In genomic region chr2:165883006-165883405, GRCm38 (mm10) we compare ENCODE assay signal across 8 mouse cellular contexts. TPM values are rescaled to one million over a fixed set of nuclear protein-coding genes. Genes with fewer than 3 reads are reported as not detected.
DNase-seq lines count a peak whose midpoint lies in the region; ATAC-seq and TF ChIP-seq lines count a peak whose summit lies in the region.

No protein-coding gene starts in this region.

- peaks cover 58% of the 10 kb centered on the region for H3K4me1 ChIP-seq in thymus, adult 2 months (replicated peaks; ENCODE audit: control insufficient read depth, insufficient read depth, low read length)
- peaks cover 97% of the 10 kb centered on the region for H3K4me1 ChIP-seq in forebrain, embryonic 13.5 days
- peaks cover 95% of the 10 kb centered on the region for H3K4me1 ChIP-seq in intestine, embryonic 14.5 days (replicated peaks; ENCODE audit: control insufficient read depth, insufficient read depth, low read length)
- peaks cover 84% of the 10 kb centered on the region for H3K4me1 ChIP-seq in lung, embryonic 14.5 days (ENCODE audit: insufficient read depth)
- H3K4me1 ChIP-seq in stomach, embryonic 14.5 days (ENCODE audit: control insufficient read depth, insufficient read depth, low read length) = peaks cover 92% of the 10 kb centered on the region

- no peak for TF ChIP-seq CTCF in thymus, adult 2 months (IDR thresholded peaks at IDR 0.05; ENCODE audit: borderline replicate concordance, control insufficient read depth, extremely low read depth, insufficient read depth, low read length, poor library complexity)
- no peak for TF ChIP-seq CTCF in lung, embryonic 14.5 days (IDR thresholded peaks at IDR 0.05; ENCODE audit: low read depth)

- H3K36me3 ChIP-seq in thymus, adult 2 months (ENCODE audit: control insufficient read depth, insufficient read depth, low read length) = no peaks in the 10 kb centered on the region
- no peaks in the 10 kb centered on the region for H3K36me3 ChIP-seq in forebrain, embryonic 13.5 days (ENCODE audit: poor library complexity, severe bottlenecking)
- no peaks in the 10 kb centered on the region for H3K36me3 ChIP-seq in intestine, embryonic 14.5 days (ENCODE audit: control insufficient read depth, insufficient read depth, low read length)
- peaks cover 10% of the 10 kb centered on the region for H3K36me3 ChIP-seq in lung, embryonic 14.5 days (ENCODE audit: insufficient read depth)
- no peaks in the 10 kb centered on the region for H3K36me3 ChIP-seq in stomach, embryonic 14.5 days (ENCODE audit: control insufficient read depth, insufficient read depth, low read length)

- no peaks in the 10 kb centered on the region for H3K27me3 ChIP-seq in thymus, adult 2 months (ENCODE audit: control insufficient read depth, insufficient read depth, low read length)
- no peaks in the 10 kb centered on the region for H3K27me3 ChIP-seq in forebrain, embryonic 13.5 days
- H3K27me3 ChIP-seq in intestine, embryonic 14.5 days (replicated peaks; ENCODE audit: control insufficient read depth, insufficient read depth, low read length) = no peaks in the 10 kb centered on the region
- no peaks in the 10 kb centered on the region for H3K27me3 ChIP-seq in lung, embryonic 14.5 days (ENCODE audit: insufficient read depth, low read length)
- H3K27me3 ChIP-seq in stomach, embryonic 14.5 days (ENCODE audit: control insufficient read depth, insufficient read depth, low read length) = no peaks in the 10 kb centered on the region

- H3K4me2 ChIP-seq in forebrain, embryonic 13.5 days = peak overlapping the region; percentile 67
- H3K4me2 ChIP-seq in intestine, embryonic 14.5 days (ENCODE audit: low read length) = peak overlapping the region; percentile 80
- peak overlapping the region; percentile 75 for H3K4me2 ChIP-seq in lung, embryonic 14.5 days
- H3K4me2 ChIP-seq in stomach, embryonic 14.5 days (replicated peaks; ENCODE audit: low read depth, low read length) = peak overlapping the region; percentile 88

- no peak for ATAC-seq in forebrain, embryonic 13.5 days
- ATAC-seq in intestine, embryonic 14.5 days (replicated peaks; ENCODE audit: low FRiP score, low TSS enrichment, low read depth) = no peak
- ATAC-seq in lung, embryonic 14.5 days (ENCODE audit: insufficient read depth) = no peak
- no peak for ATAC-seq in stomach, embryonic 14.5 days (ENCODE audit: insufficient number of reproducible peaks, insufficient read depth, low FRiP score, low read depth)

- no peak for TF ChIP-seq POLR2A in thymus, adult 2 months (IDR thresholded peaks at IDR 0.05; ENCODE audit: control insufficient read depth, extremely low read depth, insufficient read depth, low read length, poor library complexity)

- DNase-seq in thymus, adult 2 months = peak; percentile 32
- DNase-seq in thymus, adult 18-20 months = no peak
- no peak for DNase-seq in intestine, embryonic 14.5 days (ENCODE audit: low spot score)
- DNase-seq in lung, embryonic 14.5 days = peak; percentile 68
- no peak for DNase-seq in layer of hippocampus, adult 9-10 months (ENCODE audit: low spot score)
- DNase-seq in adrenal gland, adult 8-10 months = no peak

- peak overlapping the region; percentile 10; the same call in 1 of the 2 replicates for H3K4me3 ChIP-seq in thymus, adult 2 months (ENCODE audit: control insufficient read depth, insufficient read depth, low read length)
- peak overlapping the region; percentile 39 for H3K4me3 ChIP-seq in forebrain, embryonic 13.5 days
- peak overlapping the region; percentile 35 for H3K4me3 ChIP-seq in intestine, embryonic 14.5 days (ENCODE audit: low read depth, low read length)
- H3K4me3 ChIP-seq in lung, embryonic 14.5 days (ENCODE audit: low read depth, low read length) = peak overlapping the region; percentile 37
- H3K4me3 ChIP-seq in stomach, embryonic 14.5 days (ENCODE audit: low read depth, low read length) = peak overlapping the region; percentile 24

- WGBS in thymus, adult 2 months = 9% methylated on average over 6 of the region's 6 CpGs
- WGBS in forebrain, embryonic 13.5 days = 14% methylated on average over 6 of the region's 6 CpGs
- WGBS in intestine, embryonic 14.5 days = 5% methylated on average over 6 of the region's 6 CpGs
- WGBS in lung, embryonic 14.5 days = 4% methylated on average over 6 of the region's 6 CpGs
- WGBS in stomach, embryonic 14.5 days = 10% methylated on average over 6 of the region's 6 CpGs

- no peaks in the 10 kb centered on the region for H3K9me3 ChIP-seq in forebrain, embryonic 13.5 days (replicated peaks)
- no peaks in the 10 kb centered on the region for H3K9me3 ChIP-seq in intestine, embryonic 14.5 days (ENCODE audit: control insufficient read depth, low read length)
- H3K9me3 ChIP-seq in lung, embryonic 14.5 days (ENCODE audit: low read depth, low read length) = no peaks in the 10 kb centered on the region
- no peaks in the 10 kb centered on the region for H3K9me3 ChIP-seq in stomach, embryonic 14.5 days (ENCODE audit: control insufficient read depth, low read depth, low read length)

- H3K9ac ChIP-seq in forebrain, embryonic 13.5 days = peak overlapping the region; percentile 66
- H3K9ac ChIP-seq in intestine, embryonic 14.5 days (ENCODE audit: low read length) = peak overlapping the region; percentile 46
- H3K9ac ChIP-seq in lung, embryonic 14.5 days = peak overlapping the region; percentile 63
- H3K9ac ChIP-seq in stomach, embryonic 14.5 days (replicated peaks; ENCODE audit: low read depth, low read length) = peak overlapping the region; percentile 33; the same call in 1 of the 2 replicates

- H3K27ac ChIP-seq in thymus, adult 2 months (ENCODE audit: control insufficient read depth, insufficient read depth, low read length) = peak overlapping the region; percentile 35; the same call in 1 of the 2 replicates
- H3K27ac ChIP-seq in forebrain, embryonic 13.5 days = peak overlapping the region; percentile 100
- peak overlapping the region; percentile 100 for H3K27ac ChIP-seq in intestine, embryonic 14.5 days (ENCODE audit: low read depth)
- peak overlapping the region; percentile 100 for H3K27ac ChIP-seq in lung, embryonic 14.5 days (ENCODE audit: low read depth)
- peak overlapping the region; percentile 100 for H3K27ac ChIP-seq in stomach, embryonic 14.5 days (ENCODE audit: low read length)

RNA-seq across cellular contexts. Expression of gene Zmynd8, which starts 15.8 kb away (rescaled TPM):
- 30.3 and 30.9 TPM in 2 replicates for polyA plus RNA-seq in thymus, adult 2 months (2012; rRNA removed)
- polyA plus RNA-seq in forebrain, embryonic 13.5 days (2015; fragmentation: Nextera tagmentation; extraction: Ambion mirVana) = 73.3 and 85.4 TPM in 2 replicates
- 49.2 and 53.6 TPM in 2 replicates for polyA plus RNA-seq in intestine, embryonic 14.5 days (2014; fragmentation: Nextera tagmentation; extraction: Ambion mirVana)
- polyA plus RNA-seq in lung, embryonic 14.5 days (2014; fragmentation: Nextera tagmentation; extraction: Ambion mirVana) = 40.5 and 46.0 TPM in 2 replicates
- polyA plus RNA-seq in stomach, embryonic 14.5 days (2014; fragmentation: Nextera tagmentation; extraction: Ambion mirVana) = 53.1 and 57.6 TPM in 2 replicates
- 10 to 100 TPM; 51.7 to 94.5 (median 70.6) TPM for total RNA-seq in adrenal gland, adult 8-10 months (2022)

Comparison
In these comparisons a context has a peak if more than half of its experiments do, and no peak if none do; other contexts are left out.
1. DNase-seq: peak in thymus, adult 2 months (single experiment) and lung, embryonic 14.5 days (single experiment); none in thymus, adult 18-20 months (0 of 2), intestine, embryonic 14.5 days (single experiment), layer of hippocampus, adult 9-10 months (single experiment) and adrenal gland, adult 8-10 months (single experiment).
2. H3K27ac ChIP-seq: peak in every context shown above with its lines; median percentile 100 in forebrain, embryonic 13.5 days; 100 in intestine, embryonic 14.5 days; 100 in lung, embryonic 14.5 days; 100 in stomach, embryonic 14.5 days; 35 in thymus, adult 2 months.
3. Peak in every context shown above with its lines, with median percentiles within 50 percentile points of each other: H3K4me3 ChIP-seq, H3K4me2 ChIP-seq and H3K9ac ChIP-seq.